In genomic region chr8:48775531-48776037, GRCm38 (mm10) we compare ENCODE assay signal across 8 mouse cellular contexts.
DNase-seq lines count a peak whose midpoint lies in the region; ATAC-seq lines count a peak whose summit lies in the region.

No protein-coding gene starts in this region.

- 9% methylated on average over 9 of the region's 9 CpGs for WGBS in heart, embryonic 15.5 days
- WGBS in midbrain, embryonic 16.5 days = 3% methylated on average over 9 of the region's 9 CpGs

- peak; percentile 8 to 9 for DNase-seq in heart, adult 18-20 months
- DNase-seq in heart, postnatal 36 days = no peak
- DNase-seq in ZHBTc4 (ENCODE audit: low read depth, low spot score) = peak; percentile 20
- DNase-seq in urinary bladder, postnatal 4 days (ENCODE audit: low spot score in 2 of 2) = no peak
- DNase-seq in gastrocnemius, postnatal 25 days = no peak

- peaks cover 8% of the 10 kb centered on the region for H3K4me1 ChIP-seq in heart, embryonic 15.5 days (replicated peaks)
- peaks cover 14% of the 10 kb centered on the region for H3K4me1 ChIP-seq in midbrain, embryonic 16.5 days (ENCODE audit: control insufficient read depth, insufficient read depth, low read length)

- peak; percentile 58; the same call in 1 of the 2 replicates for ATAC-seq in heart, embryonic 15.5 days (replicated peaks; ENCODE audit: insufficient number of reproducible peaks, insufficient read depth, low FRiP score, low read depth)
- ATAC-seq in midbrain, embryonic 16.5 days = peak; percentile 44
- no peak for ATAC-seq in monocyte, adult 5-6 weeks (replicated peaks; ENCODE audit: insufficient number of reproducible peaks, low FRiP score, low TSS enrichment, poor library complexity, severe bottlenecking)

- H3K4me3 ChIP-seq in heart, embryonic 15.5 days = peak overlapping the region; percentile 13
- peak overlapping the region; percentile 26 for H3K4me3 ChIP-seq in midbrain, embryonic 16.5 days (ENCODE audit: low read depth, low read length)

- H3K9ac ChIP-seq in heart, embryonic 15.5 days = no peak overlapping the region
- H3K9ac ChIP-seq in midbrain, embryonic 16.5 days (ENCODE audit: low read depth, low read length) = peak overlapping the region; percentile 46; the same call in 1 of the 2 replicates

- peaks cover 87% of the 10 kb centered on the region for H3K27me3 ChIP-seq in heart, embryonic 15.5 days
- H3K27me3 ChIP-seq in midbrain, embryonic 16.5 days (ENCODE audit: control insufficient read depth, insufficient read depth, low read depth, low read length) = no peaks in the 10 kb centered on the region

- H3K9me3 ChIP-seq in heart, embryonic 15.5 days (replicated peaks) = 0 out of 2 replicates have a peak, but pooled peaks cover 6% of the 10 kb centered on the region
- no peaks in the 10 kb centered on the region for H3K9me3 ChIP-seq in midbrain, embryonic 16.5 days (replicated peaks; ENCODE audit: control insufficient read depth, low read length, poor library complexity, severe bottlenecking)

- H3K4me2 ChIP-seq in heart, embryonic 15.5 days = peak overlapping the region; percentile 48
- peak overlapping the region; percentile 54 for H3K4me2 ChIP-seq in midbrain, embryonic 16.5 days (ENCODE audit: low read length)

- no peaks in the 10 kb centered on the region for H3K36me3 ChIP-seq in heart, embryonic 15.5 days
- H3K36me3 ChIP-seq in midbrain, embryonic 16.5 days (ENCODE audit: control insufficient read depth, insufficient read depth, low read length) = no peaks in the 10 kb centered on the region

- intact Hi-C loops in heart, postnatal 36 days (cut with DNase I) = no loop called here

- H3K27ac ChIP-seq in heart, embryonic 15.5 days = no peak overlapping the region
- no peak overlapping the region for H3K27ac ChIP-seq in midbrain, embryonic 16.5 days (ENCODE audit: low read length)

Comparison
In these comparisons a context has a peak if more than half of its experiments do, and no peak if none do; other contexts are left out.
1. DNase-seq: peak in heart, adult 18-20 months (2 of 2) and ZHBTc4 (single experiment); none in heart, postnatal 36 days (0 of 2), urinary bladder, postnatal 4 days (0 of 2) and gastrocnemius, postnatal 25 days (single experiment).